Mouse (Mus musculus): ENCODE measurements around the gene Tmem131. TPM values are rescaled to one million over a fixed set of nuclear protein-coding genes. Genes with fewer than 3 reads are reported as not detected.

Tmem131 gene
- polyA plus RNA-seq, 1 experiment from 2014 or later: 13.4 TPM

- H3K36me3 ChIP-seq: no peaks in the 10 kb centered on the region
- peaks cover 16% of the 10 kb centered on the region for H3K27me3 ChIP-seq
- 75% methylated on average over 11 of the region's 11 CpGs for WGBS
- H3K4me1 ChIP-seq: peaks cover 12% of the 10 kb centered on the region
- no peak overlapping the region for H3K9ac ChIP-seq
- H3K4me2 ChIP-seq (replicated peaks): no peak overlapping the region
- H3K27ac ChIP-seq: no peak overlapping the region
- no peak for ATAC-seq (ENCODE audit: low FRiP score, low read depth)
- H3K4me3 ChIP-seq: no peak overlapping the region
- H3K9me3 ChIP-seq: no peaks in the 10 kb centered on the region
These were observed 161.0 kb downstream of the Tmem131 start for GRCm38 (mm10) chr1:36782476-36782875.

GRCm38 (mm10) chr1:36780793-36781192, 162.7 kb downstream of the Tmem131 start:
- Histone ChIP-seq H3K27ac (no peak overlapping the region), H3K9ac (no peak overlapping the region), H3K9me3 (no peaks in the 10 kb centered on the region), H3K4me2 (replicated peaks) (no peak overlapping the region), H3K4me1 (peaks cover 11% of the 10 kb centered on the region), H3K36me3 (no peaks in the 10 kb centered on the region), H3K4me3 (no peak overlapping the region), H3K27me3 (peaks cover 11% of the 10 kb centered on the region)
- ATAC-seq (ENCODE audit: low FRiP score, low read depth): no peak
- WGBS: 86% methylated on average over 13 of the region's 13 CpGs

GRCm38 (mm10) chr1:36772198-36772934, 171.1 kb downstream of the Tmem131 start:
- Histone ChIP-seq H3K4me3 (no peak overlapping the region), H3K27ac (no peak overlapping the region), H3K9ac (no peak overlapping the region), H3K9me3 (no peaks in the 10 kb centered on the region), H3K4me2 (replicated peaks) (no peak overlapping the region), H3K4me1 (0 out of 2 replicates have a peak, but pooled peaks cover 5% of the 10 kb centered on the region), H3K36me3 (no peaks in the 10 kb centered on the region), H3K27me3 (peaks cover 23% of the 10 kb centered on the region)
- WGBS: 92% methylated on average over 9 of the region's 9 CpGs
- no peak for ATAC-seq (ENCODE audit: low FRiP score, low read depth)

- Histone ChIP-seq H3K9ac (peak overlapping the region; percentile 53), H3K4me2 (replicated peaks) (peak overlapping the region; percentile 66), H3K4me3 (peak overlapping the region; percentile 38), H3K4me1 (0 out of 2 replicates have a peak, but pooled peaks cover 5% of the 10 kb centered on the region), H3K27me3 (peaks cover 23% of the 10 kb centered on the region), H3K27ac (no peak overlapping the region), H3K9me3 (no peaks in the 10 kb centered on the region), H3K36me3 (no peaks in the 10 kb centered on the region)
- 13% methylated on average over 27 of the region's 27 CpGs for WGBS
- no peak for ATAC-seq (ENCODE audit: low FRiP score, low read depth)
These were observed 172.5 kb downstream of the Tmem131 start for GRCm38 (mm10) chr1:36770998-36771397.

- 88% methylated on average over 1 of the region's 1 CpGs for WGBS
- H3K36me3 ChIP-seq: no peaks in the 10 kb centered on the region
- ATAC-seq (ENCODE audit: low FRiP score, low read depth): no peak
- H3K27me3 ChIP-seq: peaks cover 23% of the 10 kb centered on the region
- no peaks in the 10 kb centered on the region for H3K9me3 ChIP-seq
- H3K4me1 ChIP-seq: 0 out of 2 replicates have a peak, but pooled peaks cover 5% of the 10 kb centered on the region
- H3K9ac ChIP-seq: no peak overlapping the region
- no peak overlapping the region for H3K4me2 ChIP-seq (replicated peaks)
- H3K27ac ChIP-seq: no peak overlapping the region
- no peak overlapping the region for H3K4me3 ChIP-seq
These were observed 173.5 kb downstream of the Tmem131 start for GRCm38 (mm10) chr1:36769951-36770350.

- H3K27ac ChIP-seq: no peak overlapping the region
- H3K4me1 ChIP-seq: 0 out of 2 replicates have a peak, but pooled peaks cover 5% of the 10 kb centered on the region
- no peak overlapping the region for H3K9ac ChIP-seq
- H3K27me3 ChIP-seq: peaks cover 23% of the 10 kb centered on the region
- no peaks in the 10 kb centered on the region for H3K9me3 ChIP-seq
- no peak overlapping the region for H3K4me2 ChIP-seq (replicated peaks)
- WGBS: 80% methylated on average over 5 of the region's 5 CpGs
- no peak for ATAC-seq (ENCODE audit: low FRiP score, low read depth)
- H3K4me3 ChIP-seq: no peak overlapping the region
- no peaks in the 10 kb centered on the region for H3K36me3 ChIP-seq
These were observed 174.7 kb downstream of the Tmem131 start for GRCm38 (mm10) chr1:36768786-36769185.

- no peaks in the 10 kb centered on the region for H3K36me3 ChIP-seq
- H3K4me2 ChIP-seq (replicated peaks): no peak overlapping the region
- no peaks in the 10 kb centered on the region for H3K9me3 ChIP-seq
- H3K4me1 ChIP-seq: 0 out of 2 replicates have a peak, but pooled peaks cover 5% of the 10 kb centered on the region
- H3K27me3 ChIP-seq: peaks cover 23% of the 10 kb centered on the region
- no peak overlapping the region for H3K9ac ChIP-seq
- no peak overlapping the region for H3K4me3 ChIP-seq
- no peak overlapping the region for H3K27ac ChIP-seq
- WGBS: 38% methylated on average over 10 of the region's 10 CpGs
- ATAC-seq (ENCODE audit: low FRiP score, low read depth): no peak
These were observed 176.1 kb downstream of the Tmem131 start for GRCm38 (mm10) chr1:36767321-36767720.

- 0 out of 2 replicates have a peak, but pooled peaks cover 5% of the 10 kb centered on the region for H3K4me1 ChIP-seq
- H3K27me3 ChIP-seq: peaks cover 18% of the 10 kb centered on the region
- H3K4me3 ChIP-seq: no peak overlapping the region
- WGBS: 56% methylated on average over 4 of the region's 4 CpGs
- ATAC-seq (ENCODE audit: low FRiP score, low read depth): no peak
- H3K9me3 ChIP-seq: no peaks in the 10 kb centered on the region
- H3K27ac ChIP-seq: no peak overlapping the region
- H3K36me3 ChIP-seq: no peaks in the 10 kb centered on the region
- no peak overlapping the region for H3K9ac ChIP-seq
- no peak overlapping the region for H3K4me2 ChIP-seq (replicated peaks)
These were observed 176.8 kb downstream of the Tmem131 start for GRCm38 (mm10) chr1:36766431-36767205.

- H3K36me3 ChIP-seq: no peaks in the 10 kb centered on the region
- ATAC-seq (ENCODE audit: low FRiP score, low read depth): no peak
These were observed 181.9 kb downstream of the Tmem131 start, which contains the start of gene Zap70 for GRCm38 (mm10) chr1:36761568-36761967. Gene Zap70, plus strand, starts transcription at chr1:36761798.

GRCm38 (mm10) chr1:36761061-36761460, 182.4 kb downstream of the Tmem131 start:
- Histone ChIP-seq H3K27ac (no peak overlapping the region), H3K4me2 (replicated peaks) (no peak overlapping the region)

More at GRCm38 (mm10) chr1:36761568-36761967, 181.9 kb downstream of the Tmem131 start, which contains the start of gene Zap70:
- Histone ChIP-seq H3K27me3 (no peaks in the 10 kb centered on the region), H3K9ac (no peak within 1 kb of the TSS), H3K4me3 (no peak within 1 kb of the TSS), H3K9me3 (no peaks in the 10 kb centered on the region), H3K4me2 (replicated peaks) (no peak within 1 kb of the TSS), H3K27ac (no peak within 1 kb of the TSS), H3K4me1 (no peaks in the 10 kb centered on the region)
- 74% methylated on average over 11 of the region's 11 CpGs for WGBS

GRCm38 (mm10) chr1:36760401-36760800, 183.1 kb downstream of the Tmem131 start:
- H3K4me2 ChIP-seq (replicated peaks): no peak overlapping the region
- no peak overlapping the region for H3K27ac ChIP-seq
- no peaks in the 10 kb centered on the region for H3K27me3 ChIP-seq
- no peak overlapping the region for H3K9ac ChIP-seq
- 74% methylated on average over 9 of the region's 9 CpGs for WGBS
- ATAC-seq (ENCODE audit: low FRiP score, low read depth): no peak
- no peaks in the 10 kb centered on the region for H3K36me3 ChIP-seq
- H3K4me3 ChIP-seq: no peak overlapping the region
- H3K9me3 ChIP-seq: no peaks in the 10 kb centered on the region
- H3K4me1 ChIP-seq: no peaks in the 10 kb centered on the region

More at GRCm38 (mm10) chr1:36761061-36761460, 182.4 kb downstream of the Tmem131 start:
- 85% methylated on average over 8 of the region's 8 CpGs for WGBS
- ATAC-seq (ENCODE audit: low FRiP score, low read depth): no peak
- Histone ChIP-seq H3K36me3 (no peaks in the 10 kb centered on the region), H3K27me3 (no peaks in the 10 kb centered on the region), H3K4me1 (no peaks in the 10 kb centered on the region), H3K4me3 (no peak overlapping the region), H3K9me3 (no peaks in the 10 kb centered on the region), H3K9ac (no peak overlapping the region)

- H3K4me1 ChIP-seq: no peaks in the 10 kb centered on the region
- no peak overlapping the region for H3K4me2 ChIP-seq (replicated peaks)
- no peaks in the 10 kb centered on the region for H3K36me3 ChIP-seq
- H3K27me3 ChIP-seq: no peaks in the 10 kb centered on the region
- no peak for ATAC-seq (ENCODE audit: low FRiP score, low read depth)
- H3K9ac ChIP-seq: no peak overlapping the region
- no peak overlapping the region for H3K4me3 ChIP-seq
- H3K9me3 ChIP-seq: no peaks in the 10 kb centered on the region
- 86% methylated on average over 18 of the region's 18 CpGs for WGBS
- H3K27ac ChIP-seq: no peak overlapping the region
These were observed 184.4 kb downstream of the Tmem131 start for GRCm38 (mm10) chr1:36759076-36759475.

Data from limb, embryonic 13.5 days (tissue).